Mouse (Mus musculus) naive thymus-derived CD4-positive, alpha-beta T cell, adult 2 months (primary cell): ENCODE data around the gene Fstl1.

Experiments
- DNase-seq: peaks from one replicate; pipeline ENCODE4 v3.0.0-alpha.2; 2011; ENCODE audit warnings: low read depth

Gene Fstl1

DNA sequence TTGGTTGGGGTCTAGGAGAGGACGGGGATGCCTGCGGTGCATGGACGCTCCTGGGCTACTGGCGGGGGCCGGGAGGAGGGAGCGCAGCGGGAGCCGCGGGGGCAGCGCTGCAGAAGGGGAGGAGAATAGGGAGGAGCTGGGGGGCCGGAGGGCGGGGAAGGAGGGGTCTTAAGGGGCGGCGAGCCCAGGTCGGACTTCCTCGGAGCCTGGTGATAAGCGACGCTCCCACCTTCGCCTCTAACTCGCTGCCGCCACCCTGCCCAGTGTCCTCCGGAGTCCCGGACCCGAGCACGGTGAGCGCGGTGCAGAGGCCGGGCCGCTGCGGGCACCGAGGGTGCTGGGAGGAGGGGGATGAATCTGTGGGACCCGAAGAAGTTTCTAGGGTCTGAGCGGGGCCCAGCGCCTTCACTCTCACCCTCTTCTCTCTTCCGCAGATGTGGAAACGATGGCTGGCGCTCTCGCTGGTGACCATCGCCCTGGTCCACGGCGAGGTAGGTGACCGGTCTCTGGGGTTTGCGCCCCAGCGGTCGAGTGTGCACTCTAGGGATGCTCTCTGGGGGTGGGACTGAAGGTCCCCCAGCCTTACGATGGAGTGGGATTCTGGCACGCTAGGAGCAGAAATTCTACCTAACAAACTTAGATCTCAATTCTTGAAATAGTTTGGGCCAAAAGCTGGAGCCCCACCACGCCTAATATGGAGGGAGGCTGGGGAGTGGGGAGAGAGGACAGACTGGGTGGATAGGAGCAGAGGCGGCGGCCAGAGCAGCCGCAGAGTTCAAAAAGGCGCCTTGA, at the start of gene Fstl1:
Gene Fstl1 (plus strand): TSS at position 14 of the 792 bp plus-strand sequence.
- DNase-seq: no peak

DNA sequence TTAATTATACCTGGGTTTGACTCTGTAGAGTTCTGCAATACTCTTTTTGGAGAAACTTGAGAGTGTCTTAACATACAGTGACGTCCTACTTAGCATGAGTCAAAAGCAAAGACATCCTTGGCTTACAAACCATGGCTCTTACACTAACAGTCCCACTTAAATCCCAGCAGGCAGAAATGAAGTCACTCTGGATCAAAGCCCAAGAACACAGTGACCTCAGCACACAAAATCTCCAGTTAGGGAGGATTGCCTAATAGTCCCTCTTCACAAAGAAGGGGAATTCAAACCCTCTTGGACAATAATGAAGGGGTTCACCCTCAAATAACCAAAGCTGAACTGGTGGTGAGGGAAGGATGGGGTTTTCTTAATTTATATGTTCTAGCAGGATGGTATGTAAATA, 48.0 kb upstream of the Fstl1 start:
- no peak for DNase-seq

GRCm38 (mm10) chr16:37729381-37730150, 47.1 kb upstream of the Fstl1 start:
- DNase-seq: no peak

DNA sequence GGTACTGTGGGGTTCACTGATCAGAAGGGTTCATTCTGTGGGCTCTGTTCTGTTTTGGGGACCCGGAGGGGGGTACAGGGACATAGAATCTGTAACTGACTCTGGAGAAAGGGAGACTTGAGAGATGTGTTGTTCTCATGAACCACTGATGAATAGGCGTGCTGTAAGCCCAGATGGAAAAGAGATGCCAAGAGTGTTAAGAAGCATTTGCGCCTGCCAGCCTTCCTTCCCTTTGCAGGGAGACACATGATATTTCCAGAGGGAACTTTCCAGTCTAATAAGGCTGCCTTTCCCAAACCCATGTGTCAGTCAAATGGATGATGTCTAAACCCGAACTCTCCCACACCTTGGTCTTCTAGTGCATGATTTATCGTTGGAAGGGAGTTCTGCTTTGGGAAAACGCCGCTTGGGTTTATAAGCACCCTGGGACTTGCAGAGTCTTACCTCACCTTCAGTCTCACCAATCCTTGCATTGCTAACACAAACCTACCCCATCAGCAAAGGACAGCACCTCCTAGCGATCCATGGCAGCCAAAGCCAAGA, 46.3 kb upstream of the Fstl1 start:
- no peak for DNase-seq

DNA sequence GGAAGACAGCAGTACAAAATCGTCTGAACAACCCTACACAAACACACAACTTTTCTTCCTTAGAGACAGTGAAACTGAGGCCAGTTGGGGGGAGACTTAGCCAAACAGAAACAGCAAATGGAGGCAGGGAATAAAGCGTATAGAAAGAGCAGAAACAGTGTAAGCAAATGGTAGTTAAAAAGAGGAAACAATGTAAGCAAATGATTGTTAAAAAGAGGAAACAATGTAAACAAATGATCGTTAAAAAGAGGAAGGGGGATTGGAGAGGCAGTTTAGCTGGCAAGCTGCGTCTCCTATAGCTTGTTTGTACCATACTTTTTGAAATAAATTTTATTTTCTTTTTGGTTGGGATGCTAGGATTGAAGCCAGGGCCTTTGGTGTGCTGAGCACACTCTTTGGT, 45.2 kb upstream of the Fstl1 start:
- DNase-seq: no peak

GRCm38 (mm10) chr16:37732023-37732761, 44.5 kb upstream of the Fstl1 start:
- DNase-seq: no peak

DNA sequence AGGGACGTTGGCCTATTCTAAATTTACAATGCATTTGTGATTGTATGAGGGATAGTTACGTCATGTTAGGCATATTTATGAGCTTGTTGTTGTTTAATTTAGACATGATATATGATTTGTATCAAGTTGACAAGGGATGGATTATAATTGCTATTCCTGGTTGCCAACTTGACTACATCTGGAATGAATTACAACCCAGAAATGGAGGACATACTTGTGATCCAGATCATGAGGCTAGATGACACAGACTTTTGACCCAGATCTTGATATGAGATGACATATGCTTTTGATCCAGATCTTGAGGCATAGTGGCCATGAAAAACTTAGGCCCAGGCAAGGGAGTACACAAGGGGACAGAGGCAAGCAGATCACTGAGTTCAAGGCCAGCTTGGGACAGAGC, 36.6 kb upstream of the Fstl1 start:
- no peak for DNase-seq

GRCm38 (mm10) chr16:37742266-37742665, 34.4 kb upstream of the Fstl1 start:
- no peak for DNase-seq

- DNase-seq: no peak
These were observed 23.8 kb upstream of the Fstl1 start for GRCm38 (mm10) chr16:37752876-37753275.

DNA sequence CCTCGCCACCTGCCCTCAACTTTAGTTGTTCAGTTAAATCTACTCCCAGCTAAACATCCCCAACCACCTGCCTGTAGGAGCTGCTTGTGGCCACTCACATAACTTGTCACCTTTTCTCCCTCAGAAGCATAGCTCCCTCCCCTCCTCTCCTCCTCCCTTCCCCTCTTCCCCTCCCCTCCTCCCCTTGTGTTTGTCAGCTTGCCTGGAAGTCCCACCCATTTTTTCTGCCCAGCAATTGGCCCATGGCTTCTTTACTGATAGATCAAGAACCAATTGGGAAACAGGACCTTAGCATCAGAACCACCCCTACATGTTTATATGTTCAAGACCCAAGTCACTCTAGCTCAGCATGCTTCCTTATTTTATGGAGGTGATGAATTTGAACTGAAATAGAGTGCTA, 22.9 kb upstream of the Fstl1 start:
- no peak for DNase-seq

DNA sequence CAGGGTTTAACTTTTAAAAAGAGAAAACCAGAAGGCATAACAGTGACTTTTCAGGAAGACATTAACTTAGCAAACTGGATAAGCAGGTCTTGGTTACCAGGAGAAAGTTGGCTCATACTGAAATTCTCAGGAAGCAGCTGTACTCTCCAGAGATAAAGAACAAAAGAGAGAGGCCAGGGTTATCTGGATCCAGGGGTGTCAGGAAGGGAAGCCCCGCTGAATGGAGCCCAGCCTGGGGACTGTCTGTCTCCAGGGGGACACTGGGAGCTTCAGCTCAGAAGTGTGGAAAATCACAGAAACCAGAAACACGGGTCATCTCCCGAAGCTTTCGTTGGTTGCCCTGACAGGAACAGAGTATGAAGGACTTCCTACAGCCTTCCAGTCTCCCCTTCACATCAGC, 22.2 kb upstream of the Fstl1 start:
- no peak for DNase-seq

GRCm38 (mm10) chr16:37757223-37757622, 19.4 kb upstream of the Fstl1 start:
- DNase-seq: no peak

DNA sequence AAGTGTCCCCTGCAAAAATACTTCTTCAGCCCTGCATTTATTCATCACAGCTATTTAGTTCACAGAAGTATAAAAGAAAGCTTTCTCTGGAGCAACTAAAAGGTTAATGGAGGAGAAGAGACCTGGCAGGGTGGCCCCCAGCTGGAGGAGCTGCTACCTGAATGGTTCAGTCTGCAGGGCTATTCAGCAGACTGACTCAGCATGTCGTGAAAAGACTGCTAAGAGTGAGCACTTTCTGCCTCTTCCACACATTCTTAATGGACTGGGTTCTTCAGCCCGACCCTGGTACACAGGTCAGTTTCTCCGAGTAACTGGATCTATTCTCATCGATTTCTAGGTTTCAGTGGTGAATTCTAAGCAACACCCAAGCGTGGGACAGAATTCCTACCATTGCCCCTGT, 12.9 kb upstream of the Fstl1 start:
- DNase-seq: no peak

DNA sequence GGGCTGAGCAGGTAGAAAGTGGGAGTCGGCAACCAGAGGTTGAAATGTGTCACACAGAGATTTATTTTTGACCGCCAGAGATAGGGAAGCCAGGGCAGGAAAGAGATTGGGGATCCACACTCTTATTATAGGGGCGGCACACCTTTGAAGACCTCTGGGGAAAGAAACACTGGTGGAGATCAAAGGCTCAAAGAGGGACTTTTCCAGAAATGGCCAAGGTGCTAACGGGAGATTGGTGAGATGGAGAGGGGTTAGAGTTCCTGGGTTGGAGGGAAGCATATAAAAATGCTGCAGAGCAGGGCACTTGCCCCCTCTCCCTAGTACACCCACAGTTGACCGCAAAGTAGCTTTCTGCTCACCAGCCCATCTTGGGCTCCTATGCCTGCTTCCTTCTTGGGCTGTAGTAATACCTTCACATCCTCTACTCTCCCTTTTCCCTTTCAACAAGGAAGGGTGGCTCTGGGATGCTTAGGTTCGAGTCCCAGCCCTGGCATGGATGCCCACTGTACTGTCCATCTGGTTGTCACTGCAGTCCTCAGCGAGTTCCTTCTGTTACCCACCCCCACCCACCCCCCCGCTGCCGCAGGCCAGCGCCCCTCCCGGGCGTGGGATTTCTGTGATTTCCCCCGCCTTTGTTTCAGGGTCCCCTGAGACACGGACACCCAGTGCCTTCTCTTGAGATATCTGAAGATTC, 360 bp upstream of the Fstl1 start:
- no peak for DNase-seq

DNA sequence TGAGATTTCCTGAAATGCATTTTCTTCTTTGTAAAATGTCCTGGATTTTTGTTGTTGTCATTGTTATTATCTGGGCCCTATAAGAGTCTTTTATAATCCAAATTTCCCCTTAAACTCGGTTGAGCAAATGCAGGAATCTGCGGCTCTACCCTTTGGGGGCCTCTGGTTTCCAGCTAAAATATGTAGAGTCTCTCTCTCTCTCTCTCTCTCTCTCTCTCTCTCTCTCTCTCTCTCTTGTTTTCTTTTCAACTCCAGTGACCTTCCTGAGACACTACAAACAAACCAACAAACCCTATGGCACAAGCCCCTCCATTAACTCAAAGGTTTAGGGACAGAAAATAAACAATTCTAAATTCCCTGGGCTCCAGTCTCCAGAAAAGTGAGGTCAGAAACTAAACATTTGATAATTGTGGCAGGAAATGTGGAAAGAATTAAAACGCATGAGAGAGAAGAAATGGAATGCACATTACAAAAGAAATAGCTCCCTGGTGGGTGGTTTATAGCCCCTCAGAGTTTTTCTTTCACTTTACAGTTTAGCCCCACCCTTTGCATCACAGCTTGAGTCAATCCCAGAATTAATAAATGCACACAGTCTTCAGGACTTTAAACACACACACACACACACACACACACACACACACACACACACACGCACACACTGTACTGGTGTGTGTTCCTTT, 1.3 kb downstream of the Fstl1 start:
- no peak for DNase-seq

GRCm38 (mm10) chr16:37778529-37778928, 1.9 kb downstream of the Fstl1 start:
- no peak for DNase-seq

- DNase-seq: no peak
These were observed 3.1 kb downstream of the Fstl1 start for GRCm38 (mm10) chr16:37779651-37780280.

- no peak for DNase-seq
These were observed 3.7 kb downstream of the Fstl1 start for GRCm38 (mm10) chr16:37780386-37780785.

DNA sequence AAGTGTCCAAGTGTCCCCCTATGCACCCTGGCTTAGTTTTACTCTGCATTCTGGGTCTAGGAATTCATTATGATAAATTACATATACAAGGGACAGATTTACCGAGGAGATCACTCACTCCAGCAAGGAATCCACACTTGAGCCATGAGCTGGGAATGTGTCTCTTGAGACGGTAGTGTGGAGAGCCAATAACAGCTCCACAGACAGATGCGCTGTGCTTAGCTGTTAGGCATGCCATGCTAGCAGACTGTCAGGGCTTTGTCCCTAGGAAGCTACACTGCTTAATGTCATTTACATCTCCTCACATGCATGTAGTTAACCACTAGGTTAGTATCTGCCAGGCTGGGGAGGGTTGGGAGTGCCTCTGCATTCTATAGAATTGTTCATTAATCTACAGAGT, 4.2 kb downstream of the Fstl1 start:
- no peak for DNase-seq

DNA sequence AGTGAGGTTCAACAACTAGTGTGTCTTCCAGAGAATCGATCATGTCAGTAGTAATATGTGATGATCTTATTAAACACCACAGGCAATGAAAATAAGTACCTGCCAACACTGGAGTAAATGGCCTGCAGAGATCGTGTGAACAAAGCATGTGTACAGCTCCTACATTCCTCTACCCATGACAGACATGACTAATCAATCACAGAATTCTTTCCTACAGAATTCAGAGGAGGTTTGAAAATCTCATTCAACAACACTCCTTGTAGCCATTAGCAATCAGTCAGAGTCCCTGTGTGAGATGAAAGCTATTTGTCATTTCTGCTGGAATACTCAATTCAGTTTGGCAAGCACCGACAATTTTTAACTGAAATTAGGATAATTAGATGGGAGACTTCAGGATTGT, 7.9 kb downstream of the Fstl1 start:
- DNase-seq: no peak
